Mouse (Mus musculus): ENCODE measurements around the gene Usmg5.
A peak's percentile ranks its signal among the peaks of the same experiment; 100 is the strongest.

DNA sequence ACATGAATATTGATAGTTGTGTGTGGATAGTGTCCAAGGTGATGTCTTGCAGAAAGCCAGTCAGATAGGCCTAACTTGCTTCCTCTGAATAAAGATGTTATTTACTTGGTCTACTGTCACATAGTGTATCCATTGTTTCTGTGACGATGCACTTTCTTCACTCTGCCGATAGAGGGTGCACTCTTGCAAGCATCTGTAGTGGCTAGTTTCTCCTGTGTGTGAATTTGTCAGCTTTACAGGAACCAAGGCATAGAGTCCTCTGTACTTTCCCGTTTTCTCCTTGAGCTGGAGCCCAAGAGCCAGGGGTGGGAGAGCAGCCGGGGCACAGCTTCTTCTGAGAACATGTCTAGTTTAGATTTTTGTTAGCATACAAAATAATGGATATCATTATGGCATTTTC is 30.6 kb upstream of the Usmg5 start:
- TF ChIP-seq CTCF (IDR thresholded peaks at IDR 0.05; ENCODE audit: low read depth, low read length), result peak; percentile 37; the same call in 1 of the 2 replicates
- TF ChIP-seq POLR2A (IDR thresholded peaks at IDR 0.05; ENCODE audit: borderline replicate concordance, low read depth, low read length), result no peak
